Mouse (Mus musculus): ENCODE measurements around the gene Fbxo6.

The Fbxo6 gene

DNA sequence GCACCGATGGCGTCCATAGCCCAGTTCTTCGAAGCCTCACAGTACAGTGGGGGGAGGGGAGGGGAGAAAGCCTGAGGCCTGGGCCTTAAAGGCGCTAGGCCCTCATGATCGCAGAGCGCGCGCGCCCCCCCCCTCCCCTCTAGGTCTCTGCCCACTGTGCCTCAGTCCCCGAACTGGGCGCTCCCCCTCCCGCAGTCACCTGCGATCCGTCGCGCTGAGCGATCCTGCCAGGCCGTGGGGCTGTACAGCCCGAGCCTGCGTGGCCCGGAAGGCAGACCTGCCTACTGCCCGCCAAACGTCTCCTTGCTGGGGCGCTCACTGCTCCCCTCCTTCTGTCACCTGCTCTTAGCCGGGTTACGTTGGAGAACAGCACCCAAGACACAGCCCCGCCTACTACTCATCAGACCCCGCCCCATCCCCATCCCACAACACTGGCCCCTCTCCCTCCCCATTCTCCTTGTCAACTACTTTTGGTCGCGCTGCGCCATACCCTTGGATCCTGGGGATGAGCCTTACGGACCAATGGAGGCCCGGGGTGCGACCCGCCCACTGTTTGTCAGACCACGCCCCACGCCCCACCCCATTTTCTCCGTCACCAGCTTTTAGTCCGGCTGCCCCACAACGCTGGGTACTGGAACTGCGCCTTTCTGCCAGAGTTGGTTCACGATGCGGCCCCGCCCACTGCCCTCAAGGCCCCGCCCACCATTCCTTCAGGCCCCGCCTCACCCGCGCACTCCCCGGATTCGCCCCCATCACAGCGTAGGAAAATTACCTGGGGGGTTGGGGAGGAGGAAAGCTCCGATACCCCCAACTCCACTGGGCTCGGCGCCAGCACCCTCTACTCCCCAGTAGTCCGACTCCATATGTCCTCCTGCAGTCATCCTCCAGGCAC is 7.8 kb upstream of the Fbxo6 start:
- peak; percentile 97 for DNase-seq

DNA sequence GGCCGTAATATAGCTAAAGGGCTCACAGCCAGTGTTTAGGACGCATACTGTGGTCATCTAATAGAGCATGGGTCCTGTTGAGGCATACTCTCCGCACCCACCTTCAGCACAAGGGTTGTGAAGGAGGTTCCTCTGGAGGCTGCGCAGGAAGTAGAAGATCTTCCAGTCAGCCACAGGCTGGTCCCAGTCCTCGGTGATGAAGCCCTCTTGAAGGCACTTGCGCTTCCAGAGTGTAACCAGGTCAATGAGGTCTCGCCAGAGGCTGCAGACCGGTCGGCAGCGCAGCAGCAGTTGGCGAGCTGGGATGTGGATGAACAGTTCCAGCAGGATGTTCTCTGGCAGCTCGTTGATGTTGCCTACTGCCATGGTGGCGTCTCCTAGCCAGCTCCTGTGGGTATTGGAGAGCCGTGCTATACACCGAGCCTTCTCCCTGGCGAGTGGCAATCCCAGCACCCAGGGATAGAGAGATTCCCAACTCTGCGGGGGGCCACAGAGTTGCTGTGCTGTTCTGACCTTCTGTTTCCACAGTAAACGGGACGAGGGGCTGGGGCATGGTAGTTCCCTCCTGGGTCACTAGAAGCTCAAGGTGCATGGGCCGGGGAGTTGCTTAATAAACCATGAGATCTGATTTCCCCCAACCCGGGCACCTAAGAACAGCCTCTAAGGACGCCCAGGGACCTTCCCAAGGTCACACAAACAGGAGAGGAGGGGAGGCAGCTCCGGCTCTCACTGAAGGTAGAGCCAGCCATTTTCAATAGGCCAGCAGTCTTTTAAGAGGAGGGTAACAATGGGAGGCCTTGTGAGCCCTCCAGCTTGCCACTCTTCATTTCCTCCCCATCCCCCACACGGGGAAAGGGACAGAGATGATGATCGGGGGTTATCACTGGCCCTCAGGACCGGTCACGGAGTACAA is 6.8 kb upstream of the Fbxo6 start:
- peak; percentile 53 for DNase-seq

DNA sequence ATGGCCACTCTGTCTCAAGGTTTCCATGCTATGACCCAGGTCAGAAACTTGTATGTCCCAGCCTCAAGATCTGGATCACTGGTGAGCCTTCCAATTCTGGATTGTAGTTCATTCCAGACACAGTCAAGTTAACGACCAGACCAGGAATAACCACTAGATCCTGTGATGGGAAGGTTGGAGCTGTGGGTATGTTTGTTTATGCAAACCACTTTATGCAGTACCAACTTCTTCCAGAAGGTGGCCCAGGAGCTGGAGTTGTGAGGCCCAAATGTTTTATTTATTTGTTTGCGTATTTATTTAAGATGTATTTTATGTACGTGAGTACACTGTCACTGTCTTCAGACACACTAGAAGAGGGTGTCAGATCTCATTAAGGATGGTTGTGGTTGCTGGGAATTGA is 3.0 kb upstream of the Fbxo6 start:
- peak; percentile 59 for DNase-seq

DNA sequence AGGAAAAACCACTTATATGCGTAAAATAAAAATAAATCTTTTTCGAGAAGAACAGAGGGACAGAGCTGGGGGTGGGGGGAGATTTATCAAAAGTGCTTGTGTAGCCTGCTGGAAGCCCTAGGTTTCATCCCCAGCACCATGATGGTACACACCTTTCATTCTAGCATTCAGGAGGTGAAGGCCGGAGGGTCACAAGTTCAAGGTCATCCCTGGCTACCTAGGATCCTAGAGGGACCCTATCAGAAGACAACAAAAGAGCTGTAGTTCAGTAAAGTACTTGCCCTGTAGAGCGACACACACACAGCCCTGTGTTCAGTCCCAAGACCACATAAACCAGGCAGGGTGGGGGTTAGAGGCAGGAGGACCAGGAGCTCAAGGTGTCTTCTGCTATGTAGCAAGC is 2.1 kb upstream of the Fbxo6 start:
- no peak for DNase-seq

DNA sequence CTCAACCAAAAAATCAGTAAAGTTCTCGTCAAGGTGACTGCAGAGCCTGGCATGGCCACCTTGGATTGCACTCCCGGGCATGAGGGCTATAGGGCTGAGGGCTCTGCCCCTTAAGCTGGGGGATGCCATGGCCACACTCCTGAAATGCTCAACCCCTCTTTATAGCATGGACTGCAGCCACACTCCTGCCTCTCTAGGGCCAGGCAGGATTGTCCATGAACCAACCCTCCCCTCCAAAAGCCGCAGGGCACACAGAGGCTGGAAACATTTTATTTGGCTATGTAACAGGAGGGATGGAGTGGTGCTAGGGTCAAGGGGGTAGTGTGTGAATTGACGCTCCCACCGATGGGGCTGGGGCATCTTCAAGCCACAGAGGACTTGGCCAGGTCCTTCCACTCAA is 607 bp upstream of the Fbxo6 start:
- peak; percentile 26 for DNase-seq

DNA sequence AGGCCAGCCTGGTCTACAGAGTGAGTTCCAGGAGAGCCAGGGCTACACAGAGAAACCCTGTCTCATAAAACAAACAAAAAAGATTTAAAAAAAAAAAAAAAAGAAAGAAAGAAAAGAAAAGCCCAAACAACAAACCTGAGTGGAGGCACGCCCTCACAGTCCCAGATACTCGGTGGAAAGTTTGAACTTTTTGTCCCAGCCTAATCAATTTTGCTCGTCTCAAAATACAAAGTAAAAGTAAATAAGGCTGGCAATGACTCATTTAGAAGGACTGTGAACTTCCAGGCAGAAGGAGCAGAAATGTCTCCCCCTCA is 1.0 kb downstream of the Fbxo6 start:
- no peak for DNase-seq

DNA sequence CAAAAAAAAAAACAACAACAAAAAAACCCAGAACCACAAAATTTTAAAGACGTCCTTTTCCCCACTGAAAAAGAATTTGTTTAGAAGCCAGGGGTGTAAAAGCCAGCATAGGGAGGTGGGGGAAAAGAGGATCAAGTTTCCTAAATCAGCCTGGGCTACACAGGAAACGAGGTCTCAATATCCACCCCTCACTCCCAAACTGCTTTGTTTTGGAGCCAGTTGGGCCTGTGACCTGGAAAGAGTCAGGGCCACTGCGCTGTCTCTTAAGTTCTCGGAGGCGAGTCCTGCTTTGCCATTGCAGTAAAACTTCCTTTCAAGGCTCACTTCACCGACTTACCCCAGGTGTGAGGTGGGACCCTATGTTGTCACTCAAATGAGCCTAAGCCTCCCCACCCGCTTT is 1.7 kb downstream of the Fbxo6 start:
- DNase-seq = peak; percentile 20

DNA sequence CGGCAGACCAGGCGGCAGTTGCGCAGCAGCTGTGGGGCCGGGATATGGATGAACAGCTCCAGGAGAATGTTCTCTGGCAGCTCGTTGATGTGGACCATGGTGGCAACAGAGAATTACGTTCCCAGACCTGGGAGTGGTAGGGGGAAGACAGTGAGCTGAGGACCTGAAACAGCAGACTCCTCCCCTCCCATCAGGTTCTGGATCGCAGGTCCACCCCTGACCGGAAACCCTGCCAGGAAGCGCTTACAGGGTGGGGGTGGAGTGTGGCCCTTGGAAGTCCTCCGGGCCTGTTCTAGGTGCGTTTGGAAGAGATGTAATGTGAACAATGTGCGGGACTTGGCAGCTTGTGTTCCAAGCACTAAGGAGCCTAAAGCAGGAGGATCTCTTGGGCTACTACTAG is 2.4 kb downstream of the Fbxo6 start:
- peak; percentile 33 for DNase-seq

DNA sequence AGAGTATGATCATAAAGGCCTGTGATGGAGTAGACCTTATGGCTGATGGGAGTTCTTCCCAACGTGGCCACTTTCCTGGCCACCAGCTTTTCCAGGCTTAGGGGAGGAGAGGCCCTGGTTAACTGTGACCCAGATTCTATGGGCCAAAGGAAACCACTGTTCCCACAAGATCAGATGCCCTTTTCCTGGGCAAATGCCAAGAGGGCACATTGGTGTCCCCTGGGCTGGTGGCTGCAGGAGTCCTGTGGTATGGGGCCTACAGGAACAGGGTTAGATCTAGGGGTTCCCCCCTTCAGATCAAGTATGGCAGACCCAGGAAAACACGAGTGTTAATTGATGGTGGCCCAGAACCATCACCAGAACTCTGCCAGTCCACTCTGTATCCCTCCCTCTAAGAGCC is 4.2 kb downstream of the Fbxo6 start:
- DNase-seq = peak; percentile 9

DNA sequence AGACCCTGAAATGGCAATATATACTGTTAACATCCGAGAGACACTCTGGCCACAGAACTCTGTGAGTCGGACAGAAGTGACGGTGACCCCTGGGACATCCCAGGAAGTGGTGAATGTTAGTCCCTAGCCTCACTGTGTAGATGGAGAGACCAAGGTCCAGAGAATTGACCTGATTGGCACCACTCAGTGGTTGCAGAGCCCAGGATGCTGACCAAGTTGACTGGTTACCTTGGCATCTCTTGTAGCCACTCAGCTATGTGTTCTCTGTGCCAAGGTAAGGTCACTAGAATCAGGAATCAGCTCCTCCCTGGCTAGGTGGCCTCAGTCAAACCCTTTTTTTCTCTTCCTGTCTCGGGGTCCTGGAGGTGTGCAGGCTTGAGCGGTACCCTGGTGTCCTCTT is 8.2 kb downstream of the Fbxo6 start:
- DNase-seq = no peak

DNA sequence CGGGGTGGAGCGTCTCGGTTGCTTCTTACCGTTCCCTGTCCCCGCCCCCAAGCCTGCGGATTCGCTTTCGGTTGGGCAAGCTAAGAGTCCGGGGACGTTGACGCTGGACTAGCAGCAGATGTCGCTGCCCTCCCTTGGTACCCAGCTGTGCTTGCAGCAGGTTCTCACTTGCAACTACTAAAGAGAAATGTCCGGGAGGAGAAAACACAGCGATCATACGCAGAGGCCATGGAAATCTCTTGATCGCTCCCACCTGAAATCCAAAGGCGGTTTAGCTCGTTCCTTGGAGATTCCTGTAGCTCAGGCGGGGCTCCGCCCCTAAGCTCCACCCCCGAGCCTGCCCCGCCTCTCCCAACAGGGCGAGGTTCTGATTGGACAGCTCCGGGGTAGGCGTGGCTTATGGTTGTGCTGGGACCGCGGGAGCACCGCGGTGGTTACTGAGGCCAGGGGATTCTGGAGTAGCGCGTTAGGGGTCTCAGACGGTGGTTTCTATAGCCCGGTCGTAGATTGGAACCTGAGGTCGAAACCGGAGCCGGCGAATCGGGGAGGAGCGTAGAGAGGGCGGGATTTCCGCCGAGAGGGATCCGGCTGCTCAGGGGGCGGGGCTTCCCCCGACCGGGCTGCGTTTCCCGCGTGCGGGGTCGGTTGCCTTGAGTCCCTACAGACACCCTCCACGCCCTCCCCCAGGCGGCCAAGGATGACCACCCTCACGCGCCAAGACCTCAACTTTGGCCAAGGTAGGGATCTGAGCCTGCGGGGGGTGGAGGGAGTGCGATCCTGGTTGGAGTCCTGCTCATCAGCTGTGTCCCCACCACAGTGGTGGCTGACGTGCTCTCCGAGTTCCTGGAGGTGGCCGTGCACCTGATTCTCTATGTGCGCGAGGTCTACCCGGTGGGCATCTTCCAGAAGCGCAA is 11.6 kb downstream of the Fbxo6 start:
- DNase-seq = peak; percentile 98

DNA sequence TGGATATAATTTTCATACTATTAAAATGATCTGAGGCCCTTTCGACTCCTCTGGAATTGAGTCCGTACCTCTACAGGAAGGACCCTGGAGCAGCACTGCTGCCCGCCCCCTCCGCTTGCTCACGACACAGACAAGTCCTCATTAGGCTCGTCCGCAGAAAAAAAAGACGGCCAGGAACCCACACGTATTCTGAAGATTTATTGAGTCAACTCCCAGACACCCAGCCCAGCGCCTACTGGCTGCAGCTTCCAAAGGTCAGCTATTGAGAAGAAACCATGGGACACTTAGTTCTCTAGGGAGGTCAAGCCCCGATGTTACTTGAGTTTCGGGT is 12.2 kb downstream of the Fbxo6 start:
- no peak for DNase-seq

DNA sequence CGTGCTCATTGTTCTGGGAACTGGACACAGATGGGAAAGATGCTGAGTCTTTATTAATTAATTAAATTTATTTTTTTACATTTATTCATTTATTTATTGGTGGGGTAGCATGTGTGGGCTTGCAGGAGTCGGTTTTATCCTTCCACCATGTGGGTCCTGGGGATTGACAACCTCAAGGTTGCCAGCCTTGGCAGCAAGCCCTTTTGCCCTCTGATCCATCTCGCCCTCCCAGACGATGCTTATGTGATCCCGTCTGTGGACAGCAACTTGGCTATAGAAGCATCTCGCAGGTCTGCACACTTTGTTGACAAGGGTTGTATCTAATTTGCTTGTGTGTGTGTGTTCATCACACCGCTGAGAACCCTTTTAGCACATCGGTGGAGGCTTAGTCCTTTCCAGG is 14.4 kb downstream of the Fbxo6 start:
- no peak for DNase-seq

DNA sequence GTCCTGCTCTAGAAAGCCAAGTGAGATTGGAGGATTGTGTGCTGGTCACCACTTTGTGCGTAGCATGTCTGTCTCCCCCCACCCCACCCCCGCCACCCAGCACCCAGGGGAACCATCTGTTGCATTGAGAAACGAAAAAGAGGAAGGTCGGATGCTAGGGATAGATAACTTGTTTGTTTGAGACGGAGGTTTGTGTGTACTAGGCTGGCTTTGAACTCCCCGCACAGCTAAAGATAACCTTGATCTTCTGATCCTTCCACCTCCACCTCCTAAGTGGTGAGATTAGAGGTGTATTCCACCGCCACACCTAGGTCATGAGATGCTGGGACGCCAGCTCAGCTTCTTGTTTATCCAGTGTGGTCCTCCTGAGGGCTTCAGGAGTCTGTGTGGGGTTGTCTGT is 17.0 kb downstream of the Fbxo6 start:
- DNase-seq = no peak

DNA sequence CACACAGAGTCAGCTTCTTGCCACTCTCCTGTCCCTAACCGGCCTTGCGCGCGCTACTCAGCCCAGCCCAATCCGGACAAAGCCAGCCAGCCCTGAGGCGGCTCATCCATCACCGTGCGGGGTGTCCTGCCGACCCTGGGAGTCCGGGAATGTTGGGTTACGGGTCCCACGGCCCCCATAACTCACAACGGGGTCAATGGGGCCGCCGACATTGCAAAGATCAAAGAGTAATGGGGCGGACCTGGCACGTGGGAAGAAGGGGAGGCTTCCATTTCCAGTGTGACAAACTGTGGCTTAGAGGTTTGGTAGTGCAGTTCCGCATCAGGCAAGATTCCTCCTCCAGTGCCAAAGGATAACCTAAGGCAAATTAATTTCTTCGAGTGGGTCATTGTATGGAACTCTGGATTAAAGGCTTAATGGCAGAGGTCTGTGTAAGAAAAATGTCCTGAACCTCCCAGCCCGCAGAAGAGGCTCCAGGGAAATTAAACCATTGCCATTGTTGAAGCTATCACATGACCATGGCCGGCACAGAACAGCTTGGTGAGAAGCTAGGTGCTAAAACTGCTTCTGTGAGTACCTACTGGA is 20.4 kb downstream of the Fbxo6 start:
- DNase-seq = no peak

DNA sequence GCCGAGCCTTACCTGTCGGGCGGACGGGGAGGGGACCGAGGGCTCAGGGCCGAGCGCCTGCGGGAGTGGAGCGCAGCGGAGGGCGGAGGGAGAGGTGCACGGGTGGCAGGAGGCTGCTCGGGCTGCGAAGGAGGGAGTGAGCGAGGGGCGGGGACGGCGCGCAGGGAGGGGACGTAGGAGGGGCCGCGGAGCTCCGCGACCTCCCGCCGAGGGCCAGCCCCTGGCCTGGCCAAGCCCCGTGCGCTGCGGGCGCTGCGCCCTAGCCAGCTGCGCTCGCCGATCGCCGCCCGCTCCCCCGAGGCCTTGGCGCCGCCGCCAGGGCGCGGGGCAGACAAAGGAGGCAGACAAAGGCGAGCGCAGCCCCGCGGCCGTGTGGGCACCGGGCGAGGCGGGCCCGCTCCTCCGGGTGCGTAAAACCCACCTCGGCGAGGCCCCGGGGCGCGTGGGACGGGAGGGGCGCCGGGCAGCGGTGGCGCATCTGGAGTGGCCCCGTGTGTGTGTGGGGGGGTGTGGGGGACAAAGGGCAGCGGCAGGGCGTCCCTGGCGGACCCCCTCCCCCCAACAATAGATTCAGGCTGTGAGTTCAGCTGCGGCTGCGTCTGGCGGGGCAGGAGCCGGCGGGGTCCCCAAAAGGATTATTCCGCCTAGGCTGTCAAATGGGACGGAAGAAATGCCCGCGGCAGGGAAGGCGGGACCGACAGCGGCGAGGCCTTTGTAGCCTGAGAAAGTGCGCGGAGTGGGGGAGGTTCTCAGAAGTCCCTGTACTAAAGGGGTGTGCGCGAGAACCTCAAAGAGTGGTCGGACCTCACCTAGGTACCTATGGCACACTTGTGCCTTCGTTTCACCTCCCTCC is 21.2 kb downstream of the Fbxo6 start, which contains the start of gene Draxin:
Gene Draxin (minus strand): TSS at position 138 of the 853 bp plus-strand sequence.
- DNase-seq = no peak

DNA sequence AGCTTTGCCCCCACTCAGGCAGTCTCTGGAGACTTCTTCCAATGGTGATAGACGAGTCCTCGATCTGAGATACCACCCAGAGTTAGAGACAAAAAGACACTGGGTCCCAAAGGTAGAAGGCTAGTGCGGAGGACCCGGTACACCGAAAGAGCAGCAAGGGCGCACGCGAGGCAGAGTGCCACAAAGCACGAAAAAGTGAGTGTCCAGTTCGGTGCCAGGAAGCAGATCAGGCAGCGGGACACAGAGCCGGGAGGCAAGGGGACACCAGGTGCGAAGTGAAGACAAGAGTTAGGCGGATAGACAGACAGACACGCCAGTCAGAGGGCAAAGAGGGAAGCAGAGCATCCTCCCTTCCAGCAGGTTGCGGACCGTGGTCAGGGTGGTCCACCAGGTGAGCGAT is 21.8 kb downstream of the Fbxo6 start, which contains the start of gene Mad2l2:
Gene Mad2l2 (plus strand): TSS at position 252 of the 400 bp plus-strand sequence.
- DNase-seq = no peak

DNA sequence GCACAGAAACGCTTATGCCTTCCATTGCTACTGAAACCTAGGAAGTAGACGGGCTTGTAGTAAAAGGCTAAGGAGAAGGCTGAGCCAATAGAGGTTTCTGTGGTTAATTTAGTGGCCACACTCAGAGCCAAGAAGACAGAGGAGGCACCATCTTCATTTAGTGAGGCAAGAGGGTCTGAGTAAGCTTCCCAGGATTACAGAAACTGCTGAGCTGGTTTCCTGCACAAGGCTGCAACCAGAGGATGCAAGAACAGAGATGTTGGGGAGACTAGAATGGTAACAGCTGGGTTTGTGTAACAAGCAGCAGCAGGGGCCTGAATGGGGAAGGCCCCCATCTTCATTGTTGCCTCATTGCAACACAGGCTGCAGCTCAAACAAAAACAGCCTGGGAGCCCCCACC is 23.3 kb downstream of the Fbxo6 start:
- no peak for DNase-seq

DNA sequence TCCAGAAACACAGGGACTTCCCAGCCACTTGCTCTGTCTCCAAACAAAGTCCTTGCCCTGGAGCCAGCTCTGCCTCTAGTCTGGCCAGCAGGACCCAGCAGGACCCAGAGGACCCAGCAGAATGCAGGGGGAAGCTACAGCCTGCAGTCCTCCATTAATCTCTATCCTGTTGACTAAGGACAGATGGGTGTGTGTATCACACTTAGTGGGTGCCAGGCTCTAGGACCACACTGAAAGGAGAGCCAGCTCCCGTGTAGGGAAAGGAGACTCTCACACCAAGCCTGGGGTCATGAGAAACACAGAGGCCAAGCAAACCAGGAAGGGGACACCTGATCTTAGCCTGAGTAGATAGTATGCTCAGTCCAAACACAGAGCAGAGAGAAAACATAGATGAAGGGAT is 23.7 kb downstream of the Fbxo6 start:
- no peak for DNase-seq

DNA sequence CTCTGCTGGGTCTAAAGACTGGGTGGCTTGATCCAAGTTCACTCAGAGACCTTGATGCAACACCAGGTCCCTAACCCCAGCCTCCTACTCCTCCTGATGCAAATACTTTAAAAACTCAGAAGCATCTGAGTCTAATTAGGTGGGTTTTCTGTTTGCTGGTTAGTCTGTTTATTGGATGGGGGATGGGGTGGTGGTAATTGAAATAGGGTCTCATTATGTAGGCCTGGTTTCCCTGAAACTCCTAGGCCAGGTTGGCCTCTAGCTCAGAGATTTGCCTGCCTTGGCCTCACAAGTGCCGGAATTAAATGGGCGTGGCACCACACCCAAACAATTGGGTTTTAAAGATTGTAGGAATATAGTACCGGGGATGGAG is 29.3 kb downstream of the Fbxo6 start:
- DNase-seq = no peak

DNA sequence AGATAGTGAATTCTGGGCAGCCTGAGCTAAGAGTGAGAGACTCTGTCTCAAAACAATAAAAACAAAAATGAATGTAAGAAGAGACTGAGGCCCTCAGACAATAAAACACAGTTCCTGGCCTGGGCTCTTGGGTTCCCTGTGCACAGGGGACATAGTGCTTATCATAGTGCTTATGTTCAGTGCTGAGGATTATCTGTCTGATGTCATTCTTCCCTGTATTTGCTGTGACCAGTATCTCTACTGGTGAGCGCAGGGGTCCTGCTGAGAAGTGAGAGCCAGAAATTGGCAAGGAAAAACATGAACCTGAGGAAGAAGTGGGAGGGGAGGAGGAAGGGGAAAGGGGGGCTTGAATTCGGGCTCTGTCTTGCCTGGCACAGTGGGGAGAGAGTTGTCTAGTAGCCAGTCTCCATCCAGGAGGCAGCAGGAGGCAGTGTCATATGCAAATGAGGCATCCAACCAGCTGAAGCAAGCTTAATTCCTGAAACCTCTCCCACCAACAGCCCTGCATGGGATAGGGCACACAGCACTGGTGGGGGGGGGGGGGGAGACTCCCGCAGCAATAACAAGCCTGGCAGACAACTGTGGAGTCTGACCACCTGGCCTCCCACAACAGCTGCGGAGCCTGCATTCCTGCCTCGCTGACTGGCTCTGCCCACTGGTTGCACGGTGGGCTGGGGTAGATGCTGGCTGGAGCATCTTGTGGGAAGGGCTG is 29.8 kb downstream of the Fbxo6 start:
- no peak for DNase-seq

Measured in cerebellum, adult 8-10 months (tissue).